Mouse (Mus musculus): Measurements from ENCODE around the gene Zfp423.

DNA sequence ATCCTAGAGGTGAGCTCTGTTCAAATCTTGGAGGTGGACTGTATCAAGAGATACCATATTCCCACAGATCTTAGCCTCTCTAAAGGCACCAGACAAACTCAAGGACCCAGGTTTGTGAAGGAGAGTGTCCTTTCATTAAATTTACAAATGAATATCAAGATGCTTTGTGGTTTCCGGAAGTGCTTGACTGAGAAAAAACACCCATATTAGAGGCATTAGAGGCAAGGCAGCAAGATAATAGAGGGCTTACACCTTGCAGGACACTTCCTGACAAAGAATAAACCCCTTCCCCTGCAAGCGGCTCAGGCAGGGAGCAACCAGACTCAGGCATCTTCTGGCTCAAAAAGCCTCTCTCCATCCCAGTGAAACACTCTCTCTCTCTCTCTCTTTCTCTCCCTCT lies 78.3 kb downstream of the Zfp423 start:
- TF ChIP-seq CTCF (conservative IDR thresholded peaks at IDR 0.05; ENCODE audit: low read length) (no peak), POU5F1 (IDR thresholded peaks at IDR 0.05; ENCODE audit: borderline replicate concordance, low read length) (no peak)
